ENCODE assay signal across 16 mouse cellular contexts in the genomic region with DNA sequence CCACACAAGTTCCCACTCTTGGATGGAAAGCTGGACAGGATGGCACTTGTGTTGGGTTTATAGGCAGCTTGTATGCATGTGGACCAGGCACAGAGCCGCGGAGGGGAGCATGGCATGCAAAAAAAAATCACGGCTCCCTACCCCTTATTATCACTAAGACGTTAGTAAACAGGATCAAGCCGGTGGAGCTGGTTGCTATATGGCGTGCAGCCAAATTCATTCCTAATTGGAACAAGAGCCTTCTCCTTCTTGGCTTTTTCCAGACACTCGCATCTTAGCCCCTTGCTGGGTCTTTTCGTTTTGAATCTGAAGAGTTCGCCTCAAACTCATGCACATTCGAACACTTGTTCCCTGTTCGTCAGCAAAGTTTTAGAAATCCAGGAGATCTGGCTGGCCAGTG.
DNase-seq lines count a peak whose midpoint lies in the region; ATAC-seq and TF ChIP-seq lines count a peak whose summit lies in the region.
"Had no signal": no experiment of that assay in that cellular context is flagged by ENCODE, and none has a peak within 500 bp of the region (broad histone marks: within the 10 kb centered on the region; RNA-seq: fewer than 3 reads in every experiment).

No protein-coding gene starts in this region.

- TF ChIP-seq CTCF in forebrain, postnatal 0 days (IDR thresholded peaks at IDR 0.05; ENCODE audit: low read depth), result no peak

- DNase-seq in forebrain, postnatal 0 days, result peak; percentile 65
- DNase-seq in forebrain, embryonic 11.5 days (ENCODE audit: low spot score), result no peak
- peak; percentile 68 for DNase-seq in midbrain, embryonic 14.5 days
- no peak for DNase-seq in limb, embryonic 10.5 days (ENCODE audit: low spot score)
- DNase-seq in liver, result no peak
- no peak for DNase-seq in right cerebral cortex, postnatal 4 days
- DNase-seq: adrenal gland, adult 2 months; cerebellum, postnatal 36 days; gastrocnemius, postnatal 10 days; kidney, adult 18-20 months; right cerebral cortex, postnatal 14 days had no signal

- H3K4me1 ChIP-seq in forebrain, postnatal 0 days (ENCODE audit: insufficient read depth), result 0 out of 2 replicates have a peak, but pooled peaks cover 3% of the 10 kb centered on the region
- no peaks in the 10 kb centered on the region for H3K4me1 ChIP-seq in forebrain, embryonic 11.5 days (replicated peaks; ENCODE audit: control insufficient read depth, insufficient read depth, low read length)
- H3K4me1 ChIP-seq in midbrain, embryonic 14.5 days (ENCODE audit: control insufficient read depth, insufficient read depth, low read length), result peaks cover 8% of the 10 kb centered on the region
- H3K4me1 ChIP-seq in midbrain, embryonic 13.5 days (replicated peaks), result peaks cover 12% of the 10 kb centered on the region
- H3K4me1 ChIP-seq in limb, embryonic 10.5 days, result peaks cover 47% of the 10 kb centered on the region

- H3K36me3 ChIP-seq in forebrain, postnatal 0 days (ENCODE audit: insufficient read depth), result no peaks in the 10 kb centered on the region
- no peaks in the 10 kb centered on the region for H3K36me3 ChIP-seq in forebrain, embryonic 11.5 days (ENCODE audit: control insufficient read depth, insufficient read depth, low read length)
- H3K36me3 ChIP-seq in midbrain, embryonic 14.5 days (ENCODE audit: control insufficient read depth, insufficient read depth, low read length), result no peaks in the 10 kb centered on the region
- no peaks in the 10 kb centered on the region for H3K36me3 ChIP-seq in midbrain, embryonic 13.5 days
- no peaks in the 10 kb centered on the region for H3K36me3 ChIP-seq in limb, embryonic 10.5 days
- H3K36me3 ChIP-seq: hindbrain, embryonic 13.5 days; limb, embryonic 13.5 days; midbrain, embryonic 15.5 days had no signal

- no peak overlapping the region for H3K27ac ChIP-seq in forebrain, postnatal 0 days (ENCODE audit: low read depth, low read length)
- no peak overlapping the region for H3K27ac ChIP-seq in forebrain, embryonic 11.5 days (ENCODE audit: low read depth, low read length)
- no peak overlapping the region for H3K27ac ChIP-seq in midbrain, embryonic 14.5 days (replicated peaks; ENCODE audit: low read depth, low read length)
- H3K27ac ChIP-seq in midbrain, embryonic 13.5 days, result no peak overlapping the region
- H3K27ac ChIP-seq in limb, embryonic 10.5 days, result peak overlapping the region; percentile 4; the same call in 1 of the 2 replicates
- H3K27ac ChIP-seq: heart, adult 2 months; hindbrain, embryonic 13.5 days; midbrain, embryonic 15.5 days had no signal

- WGBS in forebrain, postnatal 0 days, result 23% methylated on average over 11 of the region's 11 CpGs
- 75% methylated on average over 11 of the region's 11 CpGs for WGBS in forebrain, embryonic 11.5 days
- 61% methylated on average over 11 of the region's 11 CpGs for WGBS in midbrain, embryonic 14.5 days
- 71% methylated on average over 11 of the region's 11 CpGs for WGBS in midbrain, embryonic 13.5 days
- 84% methylated on average over 11 of the region's 11 CpGs for WGBS in limb, embryonic 10.5 days

- no peaks in the 10 kb centered on the region for H3K9me3 ChIP-seq in forebrain, postnatal 0 days (ENCODE audit: low read length)
- H3K9me3 ChIP-seq in forebrain, embryonic 11.5 days (ENCODE audit: control insufficient read depth, low read length), result no peaks in the 10 kb centered on the region
- H3K9me3 ChIP-seq in midbrain, embryonic 14.5 days (ENCODE audit: control insufficient read depth, low read length), result no peaks in the 10 kb centered on the region
- no peaks in the 10 kb centered on the region for H3K9me3 ChIP-seq in midbrain, embryonic 13.5 days
- no peaks in the 10 kb centered on the region for H3K9me3 ChIP-seq in limb, embryonic 10.5 days (replicated peaks)
- H3K9me3 ChIP-seq: hindbrain, embryonic 13.5 days; limb, embryonic 13.5 days; midbrain, embryonic 15.5 days had no signal

- no peak overlapping the region for H3K9ac ChIP-seq in forebrain, postnatal 0 days
- no peak overlapping the region for H3K9ac ChIP-seq in forebrain, embryonic 11.5 days (ENCODE audit: low read length)
- H3K9ac ChIP-seq in midbrain, embryonic 14.5 days (replicated peaks; ENCODE audit: low read length), result no peak overlapping the region
- H3K9ac ChIP-seq in midbrain, embryonic 13.5 days (replicated peaks), result no peak overlapping the region
- H3K9ac ChIP-seq: hindbrain, embryonic 13.5 days; limb, embryonic 13.5 days; midbrain, embryonic 15.5 days had no signal

- H3K4me2 ChIP-seq in forebrain, postnatal 0 days (ENCODE audit: low read depth), result no peak overlapping the region
- H3K4me2 ChIP-seq in forebrain, embryonic 11.5 days (ENCODE audit: low read depth, low read length, severe bottlenecking), result no peak overlapping the region
- no peak overlapping the region for H3K4me2 ChIP-seq in midbrain, embryonic 14.5 days (ENCODE audit: low read length)
- H3K4me2 ChIP-seq in midbrain, embryonic 13.5 days (replicated peaks), result no peak overlapping the region
- H3K4me2 ChIP-seq: hindbrain, embryonic 13.5 days; midbrain, embryonic 15.5 days had no signal

- no peak for ATAC-seq in forebrain, postnatal 0 days
- no peak for ATAC-seq in forebrain, embryonic 11.5 days (replicated peaks; ENCODE audit: low FRiP score)
- ATAC-seq in midbrain, embryonic 14.5 days (ENCODE audit: low FRiP score, low TSS enrichment), result no peak
- no peak for ATAC-seq in midbrain, embryonic 13.5 days
- ATAC-seq: midbrain, embryonic 15.5 days had no signal

- H3K4me3 ChIP-seq in forebrain, postnatal 0 days (ENCODE audit: low read depth, low read length), result no peak overlapping the region
- no peak overlapping the region for H3K4me3 ChIP-seq in forebrain, embryonic 11.5 days (ENCODE audit: low read depth, low read length)
- H3K4me3 ChIP-seq in midbrain, embryonic 14.5 days (replicated peaks; ENCODE audit: low read depth, low read length), result no peak overlapping the region
- no peak overlapping the region for H3K4me3 ChIP-seq in midbrain, embryonic 13.5 days (replicated peaks)
- H3K4me3 ChIP-seq in limb, embryonic 10.5 days, result no peak overlapping the region
- H3K4me3 ChIP-seq: heart, adult 2 months; hindbrain, embryonic 13.5 days; limb, embryonic 13.5 days; midbrain, embryonic 15.5 days had no signal

- peaks cover 4% of the 10 kb centered on the region; the same call in 1 of the 2 replicates for H3K27me3 ChIP-seq in forebrain, postnatal 0 days (ENCODE audit: insufficient read depth, low read length)
- peaks cover 6% of the 10 kb centered on the region; the same call in 1 of the 2 replicates for H3K27me3 ChIP-seq in forebrain, embryonic 11.5 days (ENCODE audit: control insufficient read depth, insufficient read depth, low read length)
- H3K27me3 ChIP-seq in midbrain, embryonic 14.5 days (ENCODE audit: control insufficient read depth, insufficient read depth, low read length), result peaks cover 7% of the 10 kb centered on the region; the same call in 1 of the 2 replicates
- peaks cover 30% of the 10 kb centered on the region for H3K27me3 ChIP-seq in midbrain, embryonic 13.5 days
- peaks cover 32% of the 10 kb centered on the region for H3K27me3 ChIP-seq in limb, embryonic 10.5 days (ENCODE audit: low read depth, poor library complexity, severe bottlenecking)

Comparison
In these comparisons a context has a peak if more than half of its experiments do, and no peak if none do; other contexts are left out.
1. DNase-seq: peak in forebrain, postnatal 0 days (single experiment) and midbrain, embryonic 14.5 days (single experiment); none in forebrain, embryonic 11.5 days (single experiment), limb, embryonic 10.5 days (single experiment), liver (single experiment) and right cerebral cortex, postnatal 4 days (single experiment).